Mouse (Mus musculus) adrenal gland, adult 2 months (tissue): ENCODE measurements around the gene Zfp653. TPM values are rescaled to one million over a fixed set of nuclear protein-coding genes. Genes with fewer than 3 reads are reported as not detected.

Experiments
- DNase-seq: peaks from one replicate; pipeline ENCODE4 v3.0.0; 2021
- polyA plus RNA-seq: library from polyadenylated mRNA; depleted of rRNA; stranded (reverse); fragments of >200 nt; gene quantifications from 2 replicates; pipeline ENCODE4 v1.2.3, GENCODE M21; 2012
- total RNA-seq, 2 experiments: library from RNA; stranded (reverse); gene quantifications; 2 replicates each; pipeline ENCODE4 v1.2.3; 2021

The Zfp653 gene
- total and polyA plus RNA-seq, 3 experiments = 8.0 to 19.3 (median 8.5) TPM

GRCm38 (mm10) chr9:22069881-22070553 lies 1.2 kb downstream of the Zfp653 start:
- no peak for DNase-seq

GRCm38 (mm10) chr9:22067195-22067594 lies 4.0 kb downstream of the Zfp653 start:
- no peak for DNase-seq

GRCm38 (mm10) chr9:22066433-22066832 lies 4.7 kb downstream of the Zfp653 start:
- peak; percentile 68 for DNase-seq

GRCm38 (mm10) chr9:22065642-22066041 lies 5.5 kb downstream of the Zfp653 start:
- DNase-seq = no peak

- no peak for DNase-seq
Observed at GRCm38 (mm10) chr9:22064341-22064740, 6.8 kb downstream of the Zfp653 start.

- no peak for DNase-seq
Observed at GRCm38 (mm10) chr9:22061339-22061738, 9.8 kb downstream of the Zfp653 start.

GRCm38 (mm10) chr9:22058011-22058424 lies 13.2 kb downstream of the Zfp653 start:
- DNase-seq = peak; percentile 38

- no peak for DNase-seq
Observed at GRCm38 (mm10) chr9:22057031-22057517, 14.1 kb downstream of the Zfp653 start.

- DNase-seq = no peak
Observed at GRCm38 (mm10) chr9:22056303-22056910, 14.8 kb downstream of the Zfp653 start.

- DNase-seq = no peak
Observed at GRCm38 (mm10) chr9:22055713-22056112, 15.5 kb downstream of the Zfp653 start.

- DNase-seq = peak; percentile 86
Observed at GRCm38 (mm10) chr9:22054411-22055076, 16.6 kb downstream of the Zfp653 start.

- no peak for DNase-seq
Observed at GRCm38 (mm10) chr9:22053657-22054056, 17.5 kb downstream of the Zfp653 start.

GRCm38 (mm10) chr9:22051958-22052254 lies 19.3 kb downstream of the Zfp653 start, which contains the start of gene Elavl3:
TSS of gene Elavl3 (minus strand) at chr9:22052023.
- no peak for DNase-seq

GRCm38 (mm10) chr9:22051161-22051957 lies 19.8 kb downstream of the Zfp653 start:
- no peak for DNase-seq

GRCm38 (mm10) chr9:22050351-22050889 lies 20.8 kb downstream of the Zfp653 start:
- peak; percentile 81 for DNase-seq

- DNase-seq = no peak
Observed at GRCm38 (mm10) chr9:22049721-22050270, 21.4 kb downstream of the Zfp653 start.

- DNase-seq = no peak
Observed at GRCm38 (mm10) chr9:22049315-22049714, 21.9 kb downstream of the Zfp653 start.

- no peak for DNase-seq
Observed at GRCm38 (mm10) chr9:22047329-22047728, 23.8 kb downstream of the Zfp653 start.

- DNase-seq = no peak
Observed at GRCm38 (mm10) chr9:22041832-22042231, 29.3 kb downstream of the Zfp653 start.

GRCm38 (mm10) chr9:22037826-22038225 lies 33.4 kb downstream of the Zfp653 start:
- DNase-seq = no peak

GRCm38 (mm10) chr9:22035300-22036044 lies 35.7 kb downstream of the Zfp653 start:
- no peak for DNase-seq
